Mouse (Mus musculus) kidney, postnatal 4 days (tissue): ENCODE data around the gene Serpinf1.
A peak's percentile ranks its signal among the peaks of the same experiment; 100 is the strongest.
"Not testable (repeated sequence)": the region's sequence is repeated elsewhere in the genome, so short reads cannot be mapped to it uniquely, and the experiment has no call there.

ENCODE experiments used
- DNase-seq, 2 experiments: peaks; one replicate each; pipeline ENCODE4 v3.0.0; 2021; ENCODE audit warnings: mixed read lengths in 2 of 2

Gene Serpinf1

GRCm38 (mm10) chr11:75421375-75422012 lies 1.0 kb downstream of the Serpinf1 start:
- no peak for DNase-seq

GRCm38 (mm10) chr11:75420810-75421374 lies 1.6 kb downstream of the Serpinf1 start:
- DNase-seq = no peak

GRCm38 (mm10) chr11:75420037-75420436 lies 2.5 kb downstream of the Serpinf1 start:
- DNase-seq = no peak

- no peak for DNase-seq
These were observed 6.5 kb downstream of the Serpinf1 start for GRCm38 (mm10) chr11:75415994-75416393.

GRCm38 (mm10) chr11:75415096-75415495 lies 7.4 kb downstream of the Serpinf1 start:
- DNase-seq = no peak

GRCm38 (mm10) chr11:75410591-75410990 lies 11.9 kb downstream of the Serpinf1 start:
- DNase-seq = no peak

GRCm38 (mm10) chr11:75409679-75410575 lies 12.6 kb downstream of the Serpinf1 start:
- peak; percentile 54 to 66 for DNase-seq

- DNase-seq = peak; percentile 75 to 76
These were observed 15.6 kb downstream of the Serpinf1 start for GRCm38 (mm10) chr11:75406865-75407264.

GRCm38 (mm10) chr11:75406104-75406503 lies 16.4 kb downstream of the Serpinf1 start:
- no peak for DNase-seq

GRCm38 (mm10) chr11:75404801-75405200 lies 17.7 kb downstream of the Serpinf1 start:
- DNase-seq = no peak

GRCm38 (mm10) chr11:75403301-75404052 lies 19.0 kb downstream of the Serpinf1 start:
- DNase-seq = peak in 1 of 2 experiments; percentile 16

- DNase-seq = peak; percentile 41 to 63
These were observed 20.2 kb downstream of the Serpinf1 start for GRCm38 (mm10) chr11:75402271-75402690.

- DNase-seq = no peak
These were observed 22.4 kb downstream of the Serpinf1 start for GRCm38 (mm10) chr11:75400099-75400498.

GRCm38 (mm10) chr11:75399411-75399841 lies 23.1 kb downstream of the Serpinf1 start:
- no peak for DNase-seq

GRCm38 (mm10) chr11:75397452-75397851 lies 25.0 kb downstream of the Serpinf1 start:
- no peak for DNase-seq

GRCm38 (mm10) chr11:75395611-75396010 lies 26.9 kb downstream of the Serpinf1 start:
- no peak for DNase-seq

- DNase-seq = not testable (repeated sequence)
These were observed 39.0 kb downstream of the Serpinf1 start for GRCm38 (mm10) chr11:75383529-75383928.

- not testable (repeated sequence) for DNase-seq
These were observed 43.7 kb downstream of the Serpinf1 start for GRCm38 (mm10) chr11:75378786-75379185.

- no peak for DNase-seq
These were observed 45.4 kb downstream of the Serpinf1 start for GRCm38 (mm10) chr11:75377125-75377524.
